Mouse (Mus musculus): ENCODE data around the gene Qprt. TPM values are rescaled to one million over a fixed set of nuclear protein-coding genes. Genes with fewer than 3 reads are reported as not detected.
"Not testable (repeated sequence)": the region's sequence is repeated elsewhere in the genome, so short reads cannot be mapped to it uniquely, and the experiment has no call there.

Qprt gene
- total RNA-seq, 2 experiments from 2014 or later: 0.19 to 0.20 TPM

- DNase-seq: no peak
These were observed 25.6 kb downstream of the Qprt start for GRCm38 (mm10) chr7:127096456-127096855.

DNA sequence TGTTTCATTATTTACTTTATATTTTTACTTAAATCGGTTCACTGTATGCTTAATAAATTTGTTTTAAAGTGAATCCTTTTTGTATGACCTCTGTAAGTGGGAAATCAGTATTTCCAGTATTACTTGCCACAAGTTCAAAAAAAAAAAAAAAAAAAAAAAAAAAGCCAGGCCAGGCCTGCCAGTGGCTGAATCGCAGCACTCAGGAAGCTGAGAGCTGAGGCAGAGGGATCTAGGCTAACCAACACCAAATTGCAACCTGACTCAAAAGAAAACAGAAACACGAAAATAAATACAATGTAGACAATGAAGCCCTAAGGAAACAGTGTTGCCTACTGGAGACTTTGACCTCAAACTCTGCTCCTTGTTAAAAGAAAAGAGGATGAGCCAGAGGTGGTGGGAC, 28.1 kb downstream of the Qprt start:
- no peak for DNase-seq

GRCm38 (mm10) chr7:127091114-127091896, 30.7 kb downstream of the Qprt start, which contains the start of gene AI467606:
Gene AI467606 (plus strand): TSS chr7:127091359.
- DNase-seq: peak; percentile 41

- DNase-seq: no peak
These were observed 31.6 kb downstream of the Qprt start for GRCm38 (mm10) chr7:127090154-127091113.

GRCm38 (mm10) chr7:127088901-127089845, 32.9 kb downstream of the Qprt start:
- peak; percentile 20 for DNase-seq

DNA sequence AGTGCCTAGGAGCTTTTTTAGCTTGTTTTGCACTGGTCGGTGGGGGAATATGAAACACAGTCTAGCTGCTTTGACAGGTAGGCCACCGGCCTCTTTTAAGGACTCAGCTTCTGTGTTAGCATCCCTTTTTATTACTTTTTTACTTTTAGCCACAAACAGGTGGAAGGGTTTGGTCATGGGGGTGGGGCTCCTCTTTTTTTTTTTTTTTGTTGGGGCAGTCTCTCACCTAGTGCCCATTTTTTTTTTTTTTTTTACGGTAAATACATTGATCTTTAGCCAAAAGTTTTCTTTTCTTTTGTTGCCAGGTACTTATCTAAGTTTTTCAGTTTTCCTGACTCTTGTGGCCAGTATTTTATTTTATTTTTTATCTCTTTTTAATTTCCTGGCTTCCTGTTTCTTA, 33.9 kb downstream of the Qprt start:
- no peak for DNase-seq

DNA sequence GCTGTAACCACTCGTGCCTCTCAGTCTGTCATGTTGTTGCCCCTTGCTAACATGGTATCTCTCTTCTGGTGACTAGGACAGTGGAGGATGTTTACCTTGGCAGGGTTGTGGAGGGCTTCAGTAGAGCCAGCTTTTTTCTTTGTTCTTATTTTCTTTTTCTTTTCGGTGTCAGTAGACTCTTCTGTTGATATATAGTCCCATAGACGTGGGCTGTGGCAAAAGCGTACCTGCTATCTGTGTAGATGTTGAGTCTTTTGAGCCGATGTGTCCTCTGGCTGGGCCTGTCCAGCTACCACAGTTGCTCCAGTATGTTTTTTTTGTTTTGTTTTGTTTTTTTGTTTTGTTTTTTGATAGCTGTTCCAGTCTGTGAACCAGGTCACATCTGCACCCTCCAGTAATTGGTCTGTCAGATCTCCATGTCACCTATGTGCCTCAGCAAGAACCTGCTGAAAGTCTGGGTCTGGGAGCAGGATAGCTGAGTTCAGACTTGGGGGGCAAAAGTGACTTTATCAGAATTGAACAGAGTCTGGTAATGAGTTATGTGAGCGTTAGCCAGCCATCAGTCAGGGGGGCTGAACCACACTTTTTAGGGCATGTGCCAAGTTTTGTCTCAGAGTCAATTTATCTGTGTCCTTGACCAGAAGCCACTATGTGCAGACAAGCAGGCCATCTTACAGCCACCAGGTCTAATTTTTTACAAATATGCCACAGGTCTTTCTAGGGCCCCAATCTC, 34.6 kb downstream of the Qprt start, which contains the start of gene Zg16:
Gene Zg16 (minus strand): TSS at position 51 of the 733 bp plus-strand sequence.
- DNase-seq: not testable (repeated sequence)

DNA sequence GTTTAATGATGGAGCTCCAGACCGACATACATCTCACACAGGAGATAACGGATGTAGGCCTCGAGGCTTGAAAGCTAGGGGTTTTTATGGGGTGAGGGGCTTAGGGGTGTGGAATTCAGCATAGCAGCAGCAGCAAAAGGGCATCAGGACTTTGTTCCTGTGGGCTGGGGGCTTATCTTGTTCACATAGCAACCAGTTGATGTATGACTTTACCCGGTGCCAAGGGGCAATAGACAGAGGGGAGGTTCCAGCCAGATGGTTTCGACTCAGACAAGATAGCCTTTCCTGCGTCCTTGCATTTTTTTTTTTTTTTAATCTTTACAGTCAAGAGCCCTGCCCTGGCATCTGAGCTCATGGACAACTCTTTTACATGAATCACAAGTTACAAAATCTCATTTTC, 36.3 kb downstream of the Qprt start:
- DNase-seq: not testable (repeated sequence)

DNA sequence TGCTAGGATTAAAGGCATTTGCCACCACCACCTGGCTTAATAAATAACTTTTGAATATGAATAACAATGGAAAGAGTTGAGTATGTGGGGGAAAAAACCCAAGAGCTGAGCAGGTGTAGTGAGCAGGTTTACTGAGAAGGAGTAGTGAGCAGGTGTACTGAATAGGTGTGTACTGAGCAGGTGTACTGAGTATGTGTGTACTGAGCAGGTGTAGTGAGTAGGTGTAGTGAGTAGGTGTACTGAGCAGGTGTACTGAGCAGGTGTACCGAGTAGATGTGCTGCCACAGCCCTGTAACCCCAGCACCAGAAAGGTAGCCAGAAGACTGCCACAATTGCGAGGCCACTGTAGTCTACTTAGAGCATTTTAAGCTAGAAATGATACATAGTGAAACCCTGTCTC, 37.2 kb downstream of the Qprt start:
- no peak for DNase-seq

DNA sequence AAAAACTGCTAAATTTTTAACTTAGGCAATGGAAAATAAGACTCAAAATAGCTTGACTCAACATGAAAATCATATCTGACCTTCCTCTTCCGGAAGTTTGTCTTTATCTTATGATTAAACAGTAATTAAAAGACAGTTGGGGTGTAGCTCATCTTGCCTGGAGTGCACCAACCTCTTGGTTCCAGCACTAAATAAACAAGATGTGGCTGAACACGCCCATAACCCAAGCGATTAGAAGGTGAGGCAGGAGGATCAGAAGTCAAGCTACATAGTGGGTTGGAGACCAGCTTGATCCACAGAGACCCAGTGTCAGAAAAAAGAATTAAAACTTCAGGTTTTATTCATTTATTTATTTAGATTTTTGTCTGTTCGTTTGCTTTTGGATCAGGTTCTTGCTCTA, 38.3 kb downstream of the Qprt start:
- no peak for DNase-seq

- no peak for DNase-seq
These were observed 39.0 kb downstream of the Qprt start for GRCm38 (mm10) chr7:127082995-127083394.

GRCm38 (mm10) chr7:127082271-127082670, 39.8 kb downstream of the Qprt start:
- no peak for DNase-seq

DNA sequence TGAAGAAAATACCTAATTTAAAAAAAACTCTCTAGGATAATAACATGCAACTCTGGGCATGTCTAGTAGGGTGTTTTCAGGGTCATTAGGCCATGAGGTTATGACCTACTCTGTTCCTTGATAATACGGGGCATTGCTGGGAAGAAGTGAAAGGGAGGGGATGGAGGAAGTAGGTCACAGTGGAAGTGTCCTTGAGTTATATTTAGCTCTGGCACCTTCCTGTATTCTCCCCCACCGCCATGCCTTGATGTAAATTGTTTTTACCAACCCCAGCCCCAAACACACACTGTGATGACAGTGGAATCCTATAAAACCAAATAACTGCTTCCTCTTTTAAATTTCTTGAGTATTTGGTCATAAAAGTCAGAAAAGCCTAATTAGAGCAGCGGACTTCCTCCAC, 42.0 kb downstream of the Qprt start:
- no peak for DNase-seq

- no peak for DNase-seq
These were observed 44.3 kb downstream of the Qprt start for GRCm38 (mm10) chr7:127077692-127078091.

DNA sequence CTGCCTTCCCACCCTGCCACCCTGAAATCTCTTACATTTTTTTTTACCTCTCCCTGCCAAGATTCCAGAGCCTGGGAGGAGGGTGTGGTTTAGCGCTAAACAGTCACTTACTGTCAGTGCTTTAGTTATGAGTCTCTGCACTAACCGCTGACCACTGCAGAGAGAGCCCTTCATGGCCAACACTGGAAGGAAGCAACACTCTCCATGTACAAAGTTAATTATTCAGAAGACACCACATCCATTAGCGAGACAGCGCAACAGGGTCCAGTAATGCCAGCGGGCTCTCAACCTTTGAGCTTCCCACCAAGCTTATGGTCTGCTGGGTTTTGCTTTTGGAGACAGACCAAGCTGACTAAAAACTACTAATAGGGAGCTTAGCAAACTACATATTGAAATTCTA, 45.8 kb downstream of the Qprt start:
- DNase-seq: no peak

DNA sequence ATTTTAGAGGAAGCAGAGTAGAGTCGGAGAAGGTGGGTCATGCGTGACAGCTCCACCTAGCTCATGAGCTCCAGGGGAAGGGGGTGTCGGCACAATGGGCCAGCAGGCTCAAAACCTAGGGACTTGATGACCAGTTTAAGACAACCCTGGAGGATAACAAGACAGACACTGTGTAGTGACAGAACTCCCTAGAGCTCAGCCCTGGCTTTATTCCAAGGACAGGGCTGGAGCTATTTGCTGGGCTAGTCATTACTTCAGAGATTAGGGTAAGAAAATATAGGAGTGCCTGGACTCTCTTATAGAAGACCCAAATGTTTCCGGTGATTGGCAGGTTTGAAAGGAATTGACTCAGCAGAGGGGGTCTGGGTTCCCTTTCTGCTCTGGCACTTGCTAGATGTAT, 48.8 kb downstream of the Qprt start:
- DNase-seq: peak; percentile 39

DNA sequence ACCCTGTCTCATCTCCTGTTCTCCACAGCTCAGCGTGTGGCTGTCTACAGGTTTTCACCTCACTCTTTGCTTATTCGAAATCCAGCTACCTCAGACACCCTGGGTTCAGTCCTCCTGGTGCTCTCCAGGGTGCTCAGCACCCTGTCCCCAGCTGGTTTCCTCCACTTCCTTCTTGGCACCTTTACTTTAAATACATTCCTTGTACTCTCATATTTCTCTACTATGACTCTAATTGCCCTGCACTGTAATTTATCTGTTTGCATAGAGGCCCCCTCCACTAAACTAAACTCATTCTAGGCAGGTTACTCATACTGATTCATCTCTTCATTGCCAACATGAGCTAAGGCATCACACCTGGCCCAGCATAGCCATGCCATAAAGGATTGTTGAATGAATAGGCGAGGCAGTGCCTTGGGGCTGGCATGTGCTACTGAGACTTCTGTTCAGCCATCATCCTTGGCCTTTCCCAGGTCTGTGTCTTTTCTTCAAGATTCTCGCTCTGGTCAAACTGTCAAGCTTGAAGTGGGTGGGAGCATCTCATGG, 51.1 kb downstream of the Qprt start:
- no peak for DNase-seq

DNA sequence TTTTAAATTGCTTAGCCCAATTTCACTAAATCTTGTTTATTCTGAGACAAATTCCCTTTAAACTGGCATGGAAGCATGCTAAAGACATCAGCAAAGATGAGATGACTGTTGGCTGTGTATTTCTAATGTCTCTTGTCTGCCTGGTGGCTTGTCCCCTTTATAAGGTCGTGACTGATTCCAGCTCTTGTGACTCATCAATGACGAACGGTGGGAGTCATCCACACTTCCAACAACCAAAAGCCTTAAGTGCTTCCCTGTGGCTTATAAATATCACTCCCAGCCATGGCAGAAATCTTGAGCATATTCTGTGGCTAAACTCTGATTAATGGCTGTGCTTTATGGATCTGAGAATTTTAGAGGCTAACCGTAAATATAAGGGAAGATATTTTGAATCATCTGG, 55.7 kb downstream of the Qprt start:
- DNase-seq: no peak

GRCm38 (mm10) chr7:127065538-127065937, 56.5 kb downstream of the Qprt start:
- no peak for DNase-seq

All from heart, postnatal 4 days (tissue).